Mouse (Mus musculus) midbrain, embryonic 16.5 days (tissue): ENCODE measurements around the gene Mogs. TPM values are rescaled to one million over a fixed set of nuclear protein-coding genes. Genes with fewer than 3 reads are reported as not detected.

Experiments
- ATAC-seq: fragments of 200-750 bp; cut with Nextera tagmentation; 2 replicates; pipeline ENCODE4 v1.8.0; 2017; ENCODE audit warnings: moderate TSS enrichment
- H3K27ac ChIP-seq: fragments of 300-500 bp; sonication (generic); 2 replicates; pipeline ENCODE4 v1.5.1; 2014; ENCODE audit warnings: mild to moderate bottlenecking, low read length, mixed read lengths
- H3K27me3 ChIP-seq: fragments of 300-500 bp; sonication (generic); 2 replicates; pipeline ENCODE4 v1.6.1; 2014; ENCODE audit warnings: low read depth, low read length, mixed read lengths; ENCODE audit not compliant: control insufficient read depth, insufficient read depth
- H3K36me3 ChIP-seq: fragments of 300-500 bp; sonication (generic); 2 replicates; pipeline ENCODE4 v1.6.1; 2014; ENCODE audit warnings: mild to moderate bottlenecking, low read length, moderate library complexity, mixed read lengths; ENCODE audit not compliant: control insufficient read depth, insufficient read depth
- H3K4me1 ChIP-seq: fragments of 300-500 bp; sonication (generic); 2 replicates; pipeline ENCODE4 v1.6.1; 2014; ENCODE audit warnings: mild to moderate bottlenecking, low read length, mixed read lengths; ENCODE audit not compliant: control insufficient read depth, insufficient read depth
- H3K4me2 ChIP-seq: fragments of 300-500 bp; sonication (generic); 2 replicates; pipeline ENCODE4 v1.6.1; 2014; ENCODE audit warnings: mild to moderate bottlenecking, low read length, mixed read lengths
- H3K4me3 ChIP-seq: fragments of 300-500 bp; sonication (generic); 2 replicates; pipeline ENCODE4 v1.5.1; 2014; ENCODE audit warnings: low read depth, mild to moderate bottlenecking, low read length, moderate library complexity, mixed read lengths
- H3K9ac ChIP-seq: fragments of 300-500 bp; sonication (generic); 2 replicates; pipeline ENCODE4 v1.6.1; 2014; ENCODE audit warnings: low read depth, low read length, mixed read lengths
- H3K9me3 ChIP-seq: fragments of 300-500 bp; sonication (generic); replicated peaks from 2 replicates; pipeline ENCODE4 v1.6.1; 2014; ENCODE audit warnings: mild to moderate bottlenecking, low read length, mixed read lengths; ENCODE audit not compliant: control insufficient read depth, poor library complexity, severe bottlenecking
- WGBS: fragments of 180-500 bp; shearing (Covaris S2); extraction: QIAGEN DNeasy Blood & Tissue Kit; methylation state at CpG from one replicate; pipeline ENCODE4 v1.1.7; 2014; 5-methylcytosine and 5-hydroxymethylcytosine counted together
- polyA plus RNA-seq: library from polyadenylated mRNA; unstranded; fragments of >200 nt; fragmentation: Nextera tagmentation; extraction: Ambion mirVana; gene quantifications from 2 replicates; pipeline ENCODE4 v1.2.1, GENCODE M21; 2015

Mogs gene
- polyA plus RNA-seq = 20.9 and 21.6 TPM in 2 replicates

- peaks cover 27% of the 10 kb centered on the region for H3K4me1 ChIP-seq
- peak; percentile 87 for ATAC-seq
- peak within 1 kb of the TSS; percentile 93 for H3K9ac ChIP-seq
- H3K9me3 ChIP-seq = no peaks in the 10 kb centered on the region
- peak within 1 kb of the TSS; percentile 95 for H3K4me2 ChIP-seq
- peak within 1 kb of the TSS; percentile 81 for H3K27ac ChIP-seq
- H3K4me3 ChIP-seq = peak within 1 kb of the TSS; percentile 86
- WGBS = 3% methylated on average over 45 of the region's 58 CpGs
- no peaks in the 10 kb centered on the region for H3K27me3 ChIP-seq
- H3K36me3 ChIP-seq = peaks cover 15% of the 10 kb centered on the region
These were observed at the start of gene Mogs for GRCm38 (mm10) chr6:83115011-83115671. Mogs (plus strand) TSS chr6:83115496.

DNA sequence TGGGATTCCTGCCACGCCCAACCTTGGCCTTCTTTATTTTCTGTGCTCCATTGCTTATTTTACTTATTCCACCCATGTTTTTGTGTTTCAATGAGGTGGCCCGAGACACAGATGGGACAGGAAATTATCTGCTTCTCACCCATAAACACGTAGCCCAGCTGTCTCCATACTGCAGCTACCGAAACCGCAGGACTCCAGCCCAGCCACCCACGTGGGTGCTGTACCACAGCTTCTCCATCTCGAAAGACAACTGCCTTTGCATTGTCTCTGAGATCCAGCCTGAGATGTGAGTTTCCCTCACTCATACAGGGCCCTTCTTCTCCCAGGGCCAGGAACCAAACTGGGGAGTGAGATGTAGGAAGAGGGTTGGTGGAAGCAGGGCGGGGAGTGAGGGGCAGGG, 49.3 kb upstream of the Mogs start:
- Histone ChIP-seq H3K27ac (no peak overlapping the region), H3K4me1 (no peaks in the 10 kb centered on the region; the same call in 1 of the 2 replicates), H3K4me3 (no peak overlapping the region), H3K27me3 (peaks cover 83% of the 10 kb centered on the region), H3K36me3 (no peaks in the 10 kb centered on the region), H3K9ac (no peak overlapping the region), H3K9me3 (no peaks in the 10 kb centered on the region), H3K4me2 (no peak overlapping the region)
- WGBS = 27% methylated on average over 8 of the region's 8 CpGs
- ATAC-seq = no peak

DNA sequence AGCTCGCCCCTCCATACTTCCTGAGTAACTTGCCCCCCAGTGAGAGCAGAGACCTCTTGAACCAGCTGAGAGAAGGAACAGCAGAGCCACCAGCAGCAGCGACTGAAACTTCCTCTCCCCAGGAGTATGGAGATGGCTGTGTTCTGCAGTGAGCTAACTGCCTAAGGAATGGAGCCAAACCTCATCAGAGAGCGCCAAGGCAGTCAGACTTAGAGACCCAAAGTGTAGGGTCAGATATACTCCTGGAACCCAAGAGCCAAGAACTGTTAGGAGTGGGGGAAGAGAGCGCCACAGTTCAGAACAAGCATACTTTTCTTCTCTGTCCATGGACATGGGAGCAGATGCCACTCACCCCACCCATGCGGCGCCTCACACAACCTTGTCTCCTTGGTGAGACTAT, 48.9 kb upstream of the Mogs start:
- Histone ChIP-seq H3K4me3 (no peak overlapping the region), H3K4me2 (no peak overlapping the region), H3K9me3 (no peaks in the 10 kb centered on the region), H3K27ac (no peak overlapping the region), H3K36me3 (no peaks in the 10 kb centered on the region), H3K27me3 (peaks cover 83% of the 10 kb centered on the region), H3K9ac (no peak overlapping the region), H3K4me1 (no peaks in the 10 kb centered on the region; the same call in 1 of the 2 replicates)
- ATAC-seq = no peak
- WGBS = 30% methylated on average over 6 of the region's 6 CpGs

DNA sequence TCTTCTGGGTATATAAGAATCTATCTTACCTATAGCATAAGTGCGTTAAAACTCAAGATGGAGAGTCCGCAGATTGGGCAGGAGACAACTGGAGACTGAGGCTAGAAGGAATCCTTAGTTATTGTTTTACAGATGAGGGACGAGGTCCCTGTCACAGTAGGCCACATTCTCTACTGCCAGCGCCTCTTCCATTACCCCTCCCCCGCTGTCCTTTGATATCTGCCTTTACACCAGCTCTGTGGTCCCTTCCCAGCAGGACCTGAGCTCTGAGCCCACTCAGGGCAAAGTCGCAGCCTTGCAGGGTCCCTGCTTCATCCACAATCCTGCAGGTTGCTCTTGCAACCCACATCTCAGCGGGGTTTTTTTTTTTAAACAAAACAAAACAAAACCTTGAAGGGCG, 47.1 kb upstream of the Mogs start:
- 7% methylated on average over 8 of the region's 8 CpGs for WGBS
- no peak overlapping the region for H3K4me3 ChIP-seq
- no peak for ATAC-seq

DNA sequence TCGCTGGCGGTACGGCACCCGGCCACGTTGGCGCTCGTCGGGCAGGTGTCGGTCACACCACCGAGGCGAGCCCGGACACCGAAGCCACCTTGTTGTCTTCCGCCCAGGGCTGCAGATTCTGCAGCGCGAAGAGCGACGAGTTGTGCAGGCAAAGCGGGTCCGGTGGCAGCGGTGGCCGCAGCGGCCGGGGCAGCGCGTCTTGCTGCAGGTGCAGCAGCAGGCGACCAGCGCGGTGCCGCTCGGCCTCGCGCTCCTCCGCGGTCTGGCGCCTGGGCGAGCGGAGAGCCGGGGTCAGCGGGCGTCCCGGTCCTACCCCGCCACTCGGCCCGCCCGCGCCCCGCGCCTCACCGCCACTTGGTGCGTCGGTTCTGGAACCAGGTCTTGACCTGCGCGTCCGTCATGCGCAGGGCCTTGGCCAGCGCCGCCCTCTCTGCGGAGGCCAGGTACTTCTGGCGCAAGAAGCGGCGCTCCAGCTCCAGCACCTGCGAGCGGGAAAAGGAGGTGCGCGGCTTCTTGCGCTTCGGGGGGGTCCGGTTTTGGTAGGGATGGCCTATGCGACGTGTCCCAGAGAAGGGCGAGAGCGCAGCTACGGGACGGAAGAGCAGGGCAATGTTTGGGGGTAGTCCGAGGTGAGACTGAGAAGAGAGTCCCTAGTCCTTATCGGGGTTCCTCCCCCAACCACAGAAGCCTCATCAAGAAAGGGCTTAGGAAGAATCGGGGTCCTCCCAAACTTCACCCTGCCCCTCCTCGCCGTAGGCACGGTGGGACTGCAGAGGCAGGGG, 46.4 kb upstream of the Mogs start:
- Histone ChIP-seq H3K36me3 (no peaks in the 10 kb centered on the region), H3K4me2 (peak overlapping the region; percentile 37), H3K9ac (no peak overlapping the region), H3K4me3 (peak overlapping the region; percentile 22), H3K4me1 (no peaks in the 10 kb centered on the region; the same call in 1 of the 2 replicates), H3K27ac (no peak overlapping the region), H3K27me3 (peaks cover 82% of the 10 kb centered on the region), H3K9me3 (no peaks in the 10 kb centered on the region)
- no peak for ATAC-seq
- WGBS = under 1% methylated on average over 77 of the region's 81 CpGs

More for the DNA sequence above, 47.1 kb upstream of the Mogs start:
- no peaks in the 10 kb centered on the region; the same call in 1 of the 2 replicates for H3K4me1 ChIP-seq
- H3K9me3 ChIP-seq = no peaks in the 10 kb centered on the region
- no peak overlapping the region for H3K27ac ChIP-seq
- H3K36me3 ChIP-seq = no peaks in the 10 kb centered on the region
- H3K4me2 ChIP-seq = no peak overlapping the region
- H3K27me3 ChIP-seq = peaks cover 83% of the 10 kb centered on the region
- no peak overlapping the region for H3K9ac ChIP-seq

- peak; percentile 56; the same call in 1 of the 2 replicates for ATAC-seq
- no peaks in the 10 kb centered on the region for H3K36me3 ChIP-seq
- no peak overlapping the region for H3K4me3 ChIP-seq
- no peak overlapping the region for H3K9ac ChIP-seq
- H3K27ac ChIP-seq = no peak overlapping the region
- H3K4me1 ChIP-seq = no peaks in the 10 kb centered on the region; the same call in 1 of the 2 replicates
- WGBS = under 1% methylated on average over 62 of the region's 69 CpGs
- peaks cover 82% of the 10 kb centered on the region for H3K27me3 ChIP-seq
- no peaks in the 10 kb centered on the region for H3K9me3 ChIP-seq
- H3K4me2 ChIP-seq = no peak overlapping the region
These were observed 45.6 kb upstream of the Mogs start for GRCm38 (mm10) chr6:83069488-83070246.

- no peak within 1 kb of the TSS; the same call in 1 of the 2 replicates for H3K4me2 ChIP-seq
- H3K27ac ChIP-seq = no peak within 1 kb of the TSS
- ATAC-seq = no peak
- H3K27me3 ChIP-seq = peaks cover 82% of the 10 kb centered on the region
- no peaks in the 10 kb centered on the region for H3K36me3 ChIP-seq
- H3K9me3 ChIP-seq = no peaks in the 10 kb centered on the region
- WGBS = 0% methylated on average over 10 of the region's 10 CpGs
- H3K9ac ChIP-seq = no peak within 1 kb of the TSS
- peak within 1 kb of the TSS; percentile 22; the same call in 1 of the 2 replicates for H3K4me3 ChIP-seq
- no peaks in the 10 kb centered on the region; the same call in 1 of the 2 replicates for H3K4me1 ChIP-seq
These were observed 45.2 kb upstream of the Mogs start, which contains the start of gene Tlx2 for GRCm38 (mm10) chr6:83070247-83070310. Tlx2 (minus strand) TSS chr6:83070293.

DNA sequence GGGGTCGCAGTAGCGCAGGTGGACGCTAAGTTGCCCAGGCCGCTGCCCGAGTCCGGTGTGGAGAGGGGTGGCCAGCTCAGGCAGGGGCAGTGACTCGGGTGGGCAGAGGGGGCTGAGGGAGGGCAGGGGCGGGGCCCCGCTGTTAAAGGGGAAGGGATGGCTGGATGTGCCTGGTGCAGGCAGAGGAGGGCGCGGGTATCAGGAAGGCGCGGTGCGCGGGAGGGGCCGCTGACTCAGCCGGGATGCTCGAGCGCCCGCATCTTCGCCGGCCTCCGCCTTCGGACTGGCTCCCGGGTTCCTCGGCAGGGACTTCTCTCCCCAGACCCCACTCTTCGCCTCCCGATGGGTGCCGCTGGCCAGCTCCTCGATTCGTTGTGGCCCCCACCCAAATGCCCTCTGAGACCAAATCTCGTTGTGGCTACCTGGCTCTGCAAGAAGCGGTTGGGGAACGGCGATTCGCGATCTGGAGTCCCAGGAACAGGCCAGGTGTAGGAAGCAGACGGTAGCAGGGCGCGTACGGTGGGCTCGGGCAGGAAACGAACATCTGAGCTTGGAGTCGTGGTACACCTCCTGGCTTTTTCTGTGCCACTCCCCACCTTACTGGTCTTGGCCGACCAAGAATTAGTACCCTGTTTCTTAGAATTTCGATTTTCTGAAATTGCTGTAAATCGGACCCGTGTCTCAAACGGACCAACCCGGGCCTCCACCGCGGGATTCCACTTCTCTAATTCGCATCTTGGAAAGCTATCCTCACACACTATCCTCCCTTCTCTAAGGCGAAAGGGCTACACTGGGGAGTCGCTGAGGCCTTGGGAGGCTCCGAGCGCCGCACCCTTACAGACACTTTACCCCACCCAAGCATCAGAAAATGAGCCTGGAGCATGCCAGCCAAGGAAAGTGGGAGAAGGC, 44.7 kb upstream of the Mogs start:
- H3K36me3 ChIP-seq = no peaks in the 10 kb centered on the region
- no peaks in the 10 kb centered on the region for H3K9me3 ChIP-seq
- H3K4me3 ChIP-seq = no peak overlapping the region
- H3K4me1 ChIP-seq = no peaks in the 10 kb centered on the region; the same call in 1 of the 2 replicates
- peaks cover 82% of the 10 kb centered on the region for H3K27me3 ChIP-seq
- H3K9ac ChIP-seq = no peak overlapping the region
- 0 out of 2 replicates have a peak, but pooled peaks have one; percentile 9 for ATAC-seq
- 1% methylated on average over 58 of the region's 58 CpGs for WGBS
- H3K4me2 ChIP-seq = no peak overlapping the region
- no peak overlapping the region for H3K27ac ChIP-seq
